10 mouse cellular contexts compared by ENCODE assay signal in the genomic region with DNA sequence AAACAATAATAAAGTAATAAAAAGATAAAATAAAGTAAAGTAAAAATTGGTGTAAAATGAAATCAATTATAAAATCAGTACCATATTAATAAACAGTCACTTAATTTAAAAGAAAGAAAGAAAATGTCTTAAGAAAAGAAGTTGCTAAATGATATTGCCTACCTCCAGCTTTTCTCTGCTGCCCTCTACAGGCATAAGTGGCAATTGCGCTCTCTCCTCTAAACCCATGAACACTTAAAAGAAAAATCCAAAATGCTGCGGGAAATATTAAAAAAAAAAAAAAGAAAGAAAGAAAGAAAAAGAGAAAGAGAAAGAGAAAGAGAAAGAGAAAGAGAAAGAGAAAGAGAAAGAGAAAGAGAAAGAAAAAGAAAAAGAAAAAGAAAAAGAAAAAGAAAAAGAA. TPM values are rescaled to one million over a fixed set of nuclear protein-coding genes. Genes with fewer than 3 reads are reported as not detected.
DNase-seq lines count a peak whose midpoint lies in the region; ATAC-seq and TF ChIP-seq lines count a peak whose summit lies in the region.
"Not testable (repeated sequence)": the region's sequence is repeated elsewhere in the genome, so short reads cannot be mapped to it uniquely, and the experiment has no call there.
"Had no signal": no experiment of that assay in that cellular context is flagged by ENCODE, and none has a peak within 500 bp of the region (broad histone marks: within the 10 kb centered on the region; RNA-seq: fewer than 3 reads in every experiment).

No protein-coding gene starts in this region.

- H3K27me3 ChIP-seq in MEL (ENCODE audit: control insufficient read depth in 1 of 2, insufficient read depth in 2 of 2, low read length in 2 of 2); forebrain, embryonic 10.5 days (ENCODE audit: poor library complexity, severe bottlenecking): not testable (repeated sequence)

- ATAC-seq in hematopoietic stem cell, adult 5-6 weeks (replicated peaks in 1 of 2; ENCODE audit: insufficient read depth in 1 of 2, low FRiP score in 2 of 2, low TSS enrichment in 1 of 2, low read depth in 1 of 2, poor library complexity in 2 of 2, severe bottlenecking in 2 of 2), result peak; percentile 65 to 68; a peak in 2 of 4 replicates

- H3K9me3 ChIP-seq in MEL (replicated peaks; ENCODE audit: insufficient read depth, low read length); forebrain, embryonic 10.5 days: not testable (repeated sequence)

- not testable (repeated sequence) for H3K36me3 ChIP-seq in MEL (ENCODE audit: control insufficient read depth in 1 of 2, insufficient read depth in 2 of 2, low read length in 2 of 2); forebrain, embryonic 10.5 days (replicated peaks)

- not testable (repeated sequence) for H3K79me2 ChIP-seq in MEL (ENCODE audit: control insufficient read depth, insufficient read depth, low read length, poor library complexity)

- peak; percentile 80 for DNase-seq in MEL (ENCODE audit: low read depth, low spot score)
- peak; percentile 44 for DNase-seq in c-Kit-positive CD71-positive TER-119-negative erythroid progenitor cells, embryonic 14.5 days (ENCODE audit: low read depth)
- peak; percentile 22 for DNase-seq in forebrain, embryonic 10.5 days (ENCODE audit: extremely low spot score, low spot score)
- peak; percentile 37 for DNase-seq in layer of hippocampus, adult 9-10 months (ENCODE audit: low spot score)
- peak; percentile 81 for DNase-seq in lung, postnatal 10 days
- peak; percentile 62 for DNase-seq in right cerebral cortex, adult 18-20 months
- DNase-seq in thymus, postnatal 4 days, result peak; percentile 83

- not testable (repeated sequence) for H3K27ac ChIP-seq in MEL (ENCODE audit: control insufficient read depth, low read depth, low read length); forebrain, embryonic 10.5 days

- TF ChIP-seq RAD21 in MEL (IDR thresholded peaks at IDR 0.05; ENCODE audit: low read depth, low read length), result peak; percentile 62

- H3K4me1 ChIP-seq in MEL (ENCODE audit: control insufficient read depth in 1 of 2, insufficient read depth in 2 of 2, low read length in 2 of 2); forebrain, embryonic 10.5 days: not testable (repeated sequence)

- peak; percentile 52 to 73 (median 59) for TF ChIP-seq CTCF in MEL (IDR thresholded peaks at IDR 0.05 in 2 of 3, conservative IDR thresholded peaks at IDR 0.05 in 1 of 3; ENCODE audit: control insufficient read depth in 1 of 3, insufficient read depth in 1 of 3, low read depth in 2 of 3, low read length in 3 of 3, poor library complexity in 1 of 3, severe bottlenecking in 1 of 3)

- not testable (repeated sequence) for H3K9ac ChIP-seq in MEL (ENCODE audit: control insufficient read depth, low read depth, low read length, poor library complexity, severe bottlenecking)

- 15% methylated on average over 2 of the region's 2 CpGs for WGBS in forebrain, embryonic 10.5 days

- TF ChIP-seq POLR2A in MEL (IDR thresholded peaks at IDR 0.05; ENCODE audit: control insufficient read depth in 1 of 2, insufficient read depth in 1 of 2, low read depth in 1 of 2, low read length in 2 of 2, poor library complexity in 1 of 2), result not testable (repeated sequence)

- H3K4me3 ChIP-seq in MEL (ENCODE audit: control insufficient read depth in 1 of 2, insufficient read depth in 1 of 2, low read depth in 2 of 2, low read length in 2 of 2); forebrain, embryonic 10.5 days: not testable (repeated sequence)

- TF ChIP-seq EP300 in MEL (IDR thresholded peaks at IDR 0.05; ENCODE audit: low read depth in 1 of 2, low read length in 2 of 2), result not testable (repeated sequence)

TF ChIP-seq in MEL, 35 proteins besides CTCF, POLR2A, EP300 and RAD21:
- TF ChIP-seq SMC3 (IDR thresholded peaks at IDR 0.05; ENCODE audit: low read depth, low read length), result peak; percentile 57
- peak; percentile 60; the same call in 1 of the 2 replicates for TF ChIP-seq ZNF384 (IDR thresholded peaks at IDR 0.05; ENCODE audit: low read depth, low read length)
- TF ChIP-seq ZC3H11A (IDR thresholded peaks at IDR 0.05; ENCODE audit: low read depth, low read length), result peak; percentile 34

RNA-seq across cellular contexts. Expression of gene Gbp2, which starts 25.5 kb away (rescaled TPM):
- 0.04 TPM in 1 of 2 replicates, not detected in the other for total RNA-seq in MEL (2012; rRNA removed)
- under 1 TPM in 1 of 2 experiments, not detected in 1; 0.03 TPM for polyA plus RNA-seq in MEL (2012; ENCODE audit: insufficient read depth in 1 of 2, insufficient read length in 2 of 2, low read depth in 1 of 2, low replicate concordance in 2 of 2, missing spikeins in 1 of 2)
- 0.11 TPM in 1 of 2 replicates, not detected in the other for polyA plus RNA-seq in forebrain, embryonic 10.5 days (2016; fragmentation: Nextera tagmentation; extraction: Ambion mirVana)
- 67.2 and 88.6 TPM in 2 replicates for total RNA-seq in hematopoietic stem cell, adult 5-6 weeks (2017)

RNA-seq across cellular contexts. Expression of gene Gbp2b, which starts 51.3 kb away (rescaled TPM):
- not detected in 2 replicates for total RNA-seq in MEL (2012; rRNA removed)
- not detected for polyA plus RNA-seq in MEL (2012; ENCODE audit: insufficient read depth in 1 of 2, insufficient read length in 2 of 2, low read depth in 1 of 2, low replicate concordance in 2 of 2, missing spikeins in 1 of 2)
- polyA plus RNA-seq in forebrain, embryonic 10.5 days (2016; fragmentation: Nextera tagmentation; extraction: Ambion mirVana), result not detected in 2 replicates
- not detected in 2 replicates for total RNA-seq in hematopoietic stem cell, adult 5-6 weeks (2017)
- polyA plus RNA-seq: hindbrain, embryonic 15.5 days; midbrain, embryonic 13.5 days had no signal

RNA-seq across cellular contexts. Expression of gene Kyat3, which starts 54.9 kb away (rescaled TPM):
- total RNA-seq in MEL (2012; rRNA removed), result 11.7 and 15.2 TPM in 2 replicates
- 10 to 100 TPM in 1 of 2 experiments, not detected in 1; 25.6 TPM for polyA plus RNA-seq in MEL (2012; ENCODE audit: insufficient read depth in 1 of 2, insufficient read length in 2 of 2, low read depth in 1 of 2, low replicate concordance in 2 of 2, missing spikeins in 1 of 2)
- 11.1 and 13.2 TPM in 2 replicates for polyA plus RNA-seq in forebrain, embryonic 10.5 days (2016; fragmentation: Nextera tagmentation; extraction: Ambion mirVana)
- total RNA-seq in hematopoietic stem cell, adult 5-6 weeks (2017), result 21.3 and 25.3 TPM in 2 replicates

Comparison
In these comparisons a context has a peak if more than half of its experiments do, and no peak if none do; other contexts are left out.
1. DNase-seq: peak in every context shown above with its lines; median percentile 83 in thymus, postnatal 4 days; 81 in lung, postnatal 10 days; 80 in MEL; 62 in right cerebral cortex, adult 18-20 months; 44 in c-Kit-positive CD71-positive TER-119-negative erythroid progenitor cells, embryonic 14.5 days; 37 in layer of hippocampus, adult 9-10 months; 22 in forebrain, embryonic 10.5 days.
2. RNA of gene Gbp2, which starts 25.5 kb away (total RNA-seq): 67.2 to 88.6 TPM in hematopoietic stem cell, adult 5-6 weeks; 0.04 TPM in MEL; every median in the first group is over 10 times any median in the second.